Mouse (Mus musculus) liver, adult 2 months (tissue): ENCODE data around the gene Gpd2. TPM values are rescaled to one million over a fixed set of nuclear protein-coding genes. Genes with fewer than 3 reads are reported as not detected.

Experiments
- DNase-seq: peaks from one replicate; pipeline ENCODE4 v3.0.0-alpha.2; 2011; ENCODE audit warnings: low read depth, low spot score; ENCODE audit errors: extremely low read depth
- H3K27ac ChIP-seq: fragments of 200-500 bp; replicated peaks from 2 replicates; pipeline ENCODE4 v1.5.1; 2012; ENCODE audit warnings: low read depth, mild to moderate bottlenecking, control low read depth, inconsistent platforms, low read length; ENCODE audit not compliant: insufficient read depth
- H3K27me3 ChIP-seq: fragments of 200-500 bp; 2 replicates; pipeline ENCODE4 v1.6.1; 2012; ENCODE audit warnings: mild to moderate bottlenecking, moderate library complexity, low read length, inconsistent platforms; ENCODE audit not compliant: control insufficient read depth, insufficient read depth
- H3K36me3 ChIP-seq: fragments of 200-500 bp; 2 replicates; pipeline ENCODE4 v1.6.1; 2012; ENCODE audit warnings: low read length, inconsistent platforms; ENCODE audit not compliant: control insufficient read depth, insufficient read depth
- H3K4me1 ChIP-seq: fragments of 200-500 bp; 2 replicates; pipeline ENCODE4 v1.6.1; 2011; ENCODE audit warnings: low read length; ENCODE audit not compliant: control insufficient read depth, insufficient read depth
- H3K4me3 ChIP-seq: fragments of 200-500 bp; 2 replicates; pipeline ENCODE4 v1.5.1; 2011; ENCODE audit warnings: low read depth, mild to moderate bottlenecking, control low read depth, low read length, moderate library complexity; ENCODE audit not compliant: insufficient read depth
- H3K79me2 ChIP-seq: fragments of 200-500 bp; 2 replicates; pipeline ENCODE4 v1.6.1; 2012; ENCODE audit warnings: inconsistent platforms, mild to moderate bottlenecking, low read length, moderate library complexity; ENCODE audit not compliant: control insufficient read depth, insufficient read depth
- H3K9ac ChIP-seq: fragments of 200-500 bp; 2 replicates; pipeline ENCODE4 v1.6.1; 2012; ENCODE audit warnings: low read depth, mild to moderate bottlenecking, control low read depth, inconsistent platforms, low read length
- CTCF ChIP-seq: fragments of 200-500 bp; IDR thresholded peaks from 2 replicates; pipeline ENCODE4 v1.5.1; 2011; ENCODE audit warnings: low read depth, low read length, control low read depth
- POLR2A ChIP-seq: fragments of 200-500 bp; IDR thresholded peaks from 2 replicates; pipeline ENCODE4 v1.6.1; 2011; ENCODE audit warnings: low read length, control low read depth; ENCODE audit not compliant: insufficient read depth; ENCODE audit errors: extremely low read depth
- WGBS: fragments of 180-500 bp; shearing (Covaris S2); methylation state at CpG from one replicate; pipeline ENCODE4 v1.1.7; 2018; 5-methylcytosine and 5-hydroxymethylcytosine counted together
- polyA plus RNA-seq: library from polyadenylated mRNA; depleted of rRNA; stranded (reverse); fragments of >200 nt; gene quantifications from 2 replicates; pipeline ENCODE4 v1.2.3, GENCODE M21; 2012; rRNA removed
- total RNA-seq: library from RNA; depleted of rRNA; stranded (reverse); fragments of >200 nt; gene quantifications from 2 replicates; pipeline ENCODE4 v1.2.3, GENCODE M21; 2014; rRNA removed

The Gpd2 gene
- total and polyA plus RNA-seq, 2 experiments, result 7.1 to 12.3 TPM

- Histone ChIP-seq H3K27ac (no peak overlapping the region), H3K4me3 (no peak overlapping the region), H3K79me2 (no peaks in the 10 kb centered on the region), H3K9ac (no peak overlapping the region), H3K27me3 (no peaks in the 10 kb centered on the region), H3K36me3 (no peaks in the 10 kb centered on the region), H3K4me1 (no peaks in the 10 kb centered on the region)
- DNase-seq, result no peak
- 76% methylated on average over 4 of the region's 4 CpGs for WGBS
- no peak for TF ChIP-seq POLR2A
- no peak for TF ChIP-seq CTCF
These were observed 170.1 kb downstream of the Gpd2 start for GRCm38 (mm10) chr2:57407414-57408019.

DNA sequence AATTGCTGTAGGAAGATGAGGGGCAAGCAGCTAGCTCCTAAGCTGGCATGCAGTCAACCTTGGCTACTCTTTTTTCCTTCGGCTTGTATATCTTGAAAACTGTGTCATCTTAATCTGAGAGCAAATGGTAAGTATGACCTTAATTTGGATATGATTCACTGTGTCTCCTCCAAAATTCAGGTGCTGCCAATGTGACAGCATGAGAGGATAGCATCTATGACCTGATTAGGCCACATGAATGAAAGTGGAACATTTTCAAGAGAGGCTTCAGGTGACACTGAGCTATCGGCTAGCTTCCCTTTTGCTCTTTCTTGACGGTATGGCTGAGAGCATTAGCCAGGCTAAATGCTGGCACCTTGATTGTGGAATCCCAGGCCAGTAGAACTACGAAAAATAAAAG, 171.0 kb downstream of the Gpd2 start:
- no peaks in the 10 kb centered on the region for H3K79me2 ChIP-seq
- no peak overlapping the region for H3K27ac ChIP-seq
- no peaks in the 10 kb centered on the region for H3K27me3 ChIP-seq
- no peaks in the 10 kb centered on the region for H3K36me3 ChIP-seq
- no peak for DNase-seq
- TF ChIP-seq CTCF (no peak), POLR2A (no peak)
- no peaks in the 10 kb centered on the region for H3K4me1 ChIP-seq
- no peak overlapping the region for H3K9ac ChIP-seq
- H3K4me3 ChIP-seq, result no peak overlapping the region
- 79% methylated on average over 4 of the region's 4 CpGs for WGBS

DNA sequence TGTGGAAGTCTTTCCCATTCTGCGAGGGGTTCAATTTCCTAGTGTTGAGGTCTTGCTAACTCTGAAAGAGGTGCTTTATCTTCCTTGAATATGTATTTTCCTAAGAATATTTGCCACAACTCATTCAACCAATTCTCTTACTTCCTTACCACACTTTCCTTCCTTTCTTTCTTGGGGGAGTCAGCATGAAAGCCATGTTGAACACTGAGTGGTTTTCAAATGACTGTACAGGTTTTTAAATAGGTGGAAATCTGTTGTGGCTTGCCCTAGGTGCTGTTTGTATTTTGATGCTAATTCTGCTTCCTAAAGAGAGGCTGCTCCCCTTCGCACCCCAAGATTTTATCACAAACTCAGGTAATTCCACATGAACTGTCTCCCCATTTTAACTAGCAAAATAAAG, 174.1 kb downstream of the Gpd2 start:
- Histone ChIP-seq H3K4me3 (no peak overlapping the region), H3K79me2 (no peaks in the 10 kb centered on the region), H3K36me3 (no peaks in the 10 kb centered on the region), H3K27me3 (no peaks in the 10 kb centered on the region), H3K9ac (no peak overlapping the region), H3K4me1 (no peaks in the 10 kb centered on the region), H3K27ac (no peak overlapping the region)
- TF ChIP-seq CTCF (no peak), POLR2A (no peak)
- no peak for DNase-seq
- 97% methylated on average over 2 of the region's 2 CpGs for WGBS

DNA sequence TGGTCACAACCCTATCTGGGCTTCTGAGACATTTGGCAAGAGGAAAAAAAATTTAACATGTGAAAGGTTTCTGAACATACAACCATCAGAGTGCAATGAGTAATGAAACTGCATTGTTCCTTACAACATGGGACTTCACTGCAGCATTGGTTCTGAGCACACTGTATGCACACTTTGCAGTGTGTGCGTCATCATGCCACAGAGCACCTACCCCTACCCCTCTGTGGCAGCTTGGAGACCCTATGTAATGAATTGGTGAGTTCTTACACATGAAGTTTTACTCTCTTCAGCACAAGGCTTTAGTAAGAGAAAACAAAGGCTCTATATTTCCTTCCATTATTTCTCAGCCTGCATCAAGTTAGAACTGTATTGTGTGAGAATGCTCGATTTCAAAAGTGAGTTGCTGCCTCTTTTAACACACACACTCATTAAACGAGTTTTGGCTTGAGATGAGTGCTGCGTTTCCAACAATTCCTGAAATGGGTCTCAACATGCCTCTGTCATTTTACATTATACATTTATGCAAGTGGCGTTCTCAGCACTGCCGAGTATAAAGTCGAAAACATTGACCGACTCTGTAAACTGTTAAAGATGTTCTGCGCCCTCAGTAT, 177.2 kb downstream of the Gpd2 start:
- Histone ChIP-seq H3K9ac (no peak overlapping the region), H3K4me1 (no peaks in the 10 kb centered on the region), H3K4me3 (no peak overlapping the region), H3K79me2 (no peaks in the 10 kb centered on the region), H3K27me3 (no peaks in the 10 kb centered on the region), H3K27ac (no peak overlapping the region), H3K36me3 (no peaks in the 10 kb centered on the region)
- TF ChIP-seq POLR2A, result no peak
- whole genome bisulfite sequencing, result 78% methylated on average over 9 of the region's 9 CpGs
- no peak for DNase-seq

DNA sequence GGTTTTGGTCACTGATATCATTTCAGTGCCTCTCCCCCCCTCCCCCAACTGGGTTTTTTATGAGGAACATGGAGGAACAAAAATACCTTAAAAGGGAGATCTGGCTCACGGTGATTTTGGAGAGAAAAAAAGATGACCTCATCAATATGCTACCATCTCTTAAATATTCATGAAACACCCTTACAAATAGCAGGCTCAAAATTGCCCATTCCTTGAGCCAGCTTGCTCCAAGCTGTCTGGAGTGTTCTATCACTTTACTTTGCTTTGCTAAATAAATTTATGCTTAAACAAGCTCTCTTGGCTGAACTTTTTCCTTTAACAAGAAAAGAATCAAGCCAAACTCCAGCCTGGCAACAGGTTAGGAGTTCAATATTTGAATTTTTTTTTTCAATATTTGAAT, 179.3 kb downstream of the Gpd2 start:
- Histone ChIP-seq H3K4me3 (no peak overlapping the region), H3K79me2 (no peaks in the 10 kb centered on the region), H3K36me3 (no peaks in the 10 kb centered on the region), H3K9ac (no peak overlapping the region), H3K27ac (no peak overlapping the region), H3K27me3 (no peaks in the 10 kb centered on the region), H3K4me1 (no peaks in the 10 kb centered on the region)
- 76% methylated on average over 1 of the region's 1 CpGs for WGBS
- no peak for TF ChIP-seq POLR2A
- no peak for TF ChIP-seq CTCF
- no peak for DNase-seq

Other genes with a start within 250 kb of the Gpd2 start
- under 0.01 and 0.07 TPM in 2 replicates for gene Nr4a2, start 113.6 kb upstream of the Gpd2 start, total RNA-seq
- gene Nr4a2, start 113.6 kb upstream of the Gpd2 start, polyA plus RNA-seq, result 0.11 and 0.42 TPM in 2 replicates